Mouse (Mus musculus) kidney, postnatal 25 days (tissue): ENCODE measurements around the gene Pam.
A peak's percentile ranks its signal among the peaks of the same experiment; 100 is the strongest.

Experiments
- DNase-seq, 2 experiments: peaks; one replicate each; pipeline ENCODE4 v3.0.0; 2021; ENCODE audit warnings: mixed read lengths in 2 of 2

Pam gene

DNA sequence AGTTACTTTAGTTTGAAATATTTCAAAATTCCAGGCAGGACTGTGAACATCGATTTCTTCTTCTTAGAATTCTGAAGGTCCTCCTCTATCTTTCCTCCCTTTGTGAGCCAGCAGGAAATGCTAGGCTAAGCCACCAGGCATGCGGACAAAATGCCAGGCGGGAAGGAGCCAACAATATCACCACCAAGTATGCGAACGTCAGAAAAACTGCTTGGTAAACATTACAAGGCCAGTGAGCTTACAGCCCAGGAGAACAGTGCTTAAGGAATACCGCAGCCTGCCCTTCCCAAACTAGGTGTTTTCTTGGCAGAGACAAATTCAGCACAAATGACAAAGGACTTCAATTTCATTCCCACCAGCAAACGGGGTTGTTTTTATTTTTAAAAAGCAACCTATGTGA, 15.8 kb downstream of the Pam start:
- DNase-seq, result peak in 1 of 2 experiments; percentile 38

DNA sequence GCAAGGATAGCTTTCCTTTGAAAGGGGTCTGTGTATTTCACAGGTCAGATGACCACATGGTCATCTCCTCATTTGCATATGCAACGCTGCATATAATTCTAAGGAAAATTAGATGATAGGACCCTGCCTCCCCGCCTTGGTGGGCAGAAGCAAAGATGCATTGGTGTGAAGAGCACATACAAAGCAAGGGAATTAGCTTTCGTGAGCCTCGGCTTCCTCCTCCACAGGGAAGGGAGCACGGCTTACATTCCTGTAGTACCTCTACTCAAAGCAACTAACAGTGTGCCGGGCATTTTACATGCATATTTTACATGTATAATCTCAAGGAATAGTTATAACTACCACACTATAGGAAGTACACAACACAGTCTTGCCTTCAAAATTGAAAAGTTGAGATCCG, 16.7 kb downstream of the Pam start:
- DNase-seq, result no peak

DNA sequence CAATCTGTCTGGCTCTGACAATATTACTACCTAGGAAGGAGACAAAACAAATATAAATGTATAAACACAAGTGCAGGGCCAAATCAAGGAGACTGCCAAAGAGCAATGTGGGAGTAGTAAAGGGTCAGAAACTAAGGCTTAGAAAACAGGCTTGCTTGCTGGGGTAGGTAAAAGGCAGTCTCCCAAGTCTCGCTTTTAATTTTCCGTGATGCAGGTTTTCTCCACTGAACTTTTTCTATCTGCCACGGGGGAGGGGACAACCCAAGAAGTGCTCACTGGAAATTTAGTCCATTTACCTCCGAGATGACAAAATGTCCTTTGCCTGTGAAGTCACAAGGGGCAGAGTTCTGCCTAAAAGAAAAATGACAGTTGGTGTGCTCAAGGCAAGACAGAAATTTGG, 21.6 kb downstream of the Pam start:
- no peak for DNase-seq

DNA sequence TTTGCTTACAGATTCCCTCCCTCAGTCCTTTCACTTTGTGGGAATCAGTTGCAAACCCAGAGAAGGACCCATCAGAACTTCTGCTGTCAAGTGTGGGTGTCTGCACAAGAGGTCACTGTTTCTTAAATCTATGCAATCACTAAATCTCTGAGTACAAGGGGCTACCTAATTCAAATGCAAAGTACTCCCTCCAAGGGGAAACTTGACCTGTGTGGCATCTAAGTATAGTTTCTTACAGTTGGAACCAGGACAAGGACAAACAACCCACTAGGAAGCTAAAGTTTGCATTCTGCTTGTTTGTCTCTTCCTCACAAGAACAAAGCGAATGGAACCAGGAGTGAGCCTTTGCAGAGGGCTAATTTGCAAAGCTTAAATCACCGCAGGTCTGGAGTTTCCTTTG, 22.3 kb downstream of the Pam start:
- DNase-seq, result no peak

DNA sequence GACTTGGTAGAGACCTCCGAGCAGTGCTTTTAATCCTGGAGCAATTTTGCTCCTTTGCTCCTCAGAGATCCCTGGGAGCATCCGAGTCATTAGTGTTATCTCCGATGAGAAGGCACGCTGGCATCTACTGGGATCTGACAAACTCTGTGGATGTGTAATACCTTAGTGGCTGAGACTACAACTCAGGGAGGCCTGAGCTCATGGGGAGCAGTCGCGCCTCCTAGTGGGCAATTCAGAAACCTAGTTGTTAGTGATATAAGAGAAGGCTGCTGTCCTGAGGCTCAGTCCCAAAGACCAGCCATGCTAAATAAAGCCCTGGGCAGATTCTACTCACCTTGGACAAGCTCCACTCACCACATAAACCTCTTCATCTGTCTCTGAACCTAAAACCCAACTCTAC, 23.4 kb downstream of the Pam start:
- DNase-seq, result peak in 1 of 2 experiments; percentile 56

DNA sequence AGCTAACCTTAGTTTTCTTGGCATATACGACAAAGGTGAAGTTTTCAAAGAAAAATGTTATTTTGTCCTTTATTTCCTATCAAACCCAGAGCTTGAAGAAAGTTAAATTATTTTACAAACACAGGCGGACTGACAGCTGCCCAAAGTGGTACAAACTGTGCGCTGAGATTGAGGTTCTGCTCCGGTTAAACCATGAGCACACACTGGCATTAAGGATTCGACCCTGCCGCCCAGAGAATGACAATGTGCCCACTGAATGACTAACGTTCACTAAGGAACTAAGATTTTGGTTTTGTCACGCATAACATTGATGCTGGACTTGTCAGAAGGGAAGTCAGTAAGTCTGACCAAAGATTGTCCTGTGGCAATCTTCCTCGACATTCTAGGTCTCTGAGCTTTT, 24.0 kb downstream of the Pam start:
- no peak for DNase-seq

DNA sequence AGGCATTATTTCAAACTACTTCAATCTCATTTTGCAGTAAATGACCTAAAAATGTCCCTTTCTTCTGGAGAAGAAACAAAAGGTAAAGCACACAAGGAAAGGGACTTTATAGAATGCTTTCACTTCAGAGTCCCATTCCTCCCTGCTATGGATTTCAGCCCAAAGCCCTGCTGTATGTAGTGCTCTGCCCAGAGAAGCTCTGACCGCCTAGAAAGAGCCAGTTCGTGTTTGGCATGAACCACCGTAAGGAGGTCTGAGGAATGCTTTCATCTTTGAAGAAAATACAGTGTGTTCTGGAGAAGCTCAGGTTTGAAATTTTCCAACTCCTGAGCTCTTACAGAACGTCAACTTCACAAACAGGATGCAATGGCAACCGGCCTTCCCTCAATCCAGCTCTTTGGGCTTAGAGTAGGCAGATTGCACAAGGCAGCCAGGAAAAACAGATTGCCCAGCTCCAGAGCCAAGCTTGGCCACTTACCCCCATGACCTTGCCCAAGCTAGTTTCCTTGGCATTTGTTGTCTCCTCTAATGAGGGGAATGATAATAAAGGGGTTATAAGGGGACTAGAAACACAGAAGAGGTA, 24.6 kb downstream of the Pam start:
- DNase-seq, result no peak

DNA sequence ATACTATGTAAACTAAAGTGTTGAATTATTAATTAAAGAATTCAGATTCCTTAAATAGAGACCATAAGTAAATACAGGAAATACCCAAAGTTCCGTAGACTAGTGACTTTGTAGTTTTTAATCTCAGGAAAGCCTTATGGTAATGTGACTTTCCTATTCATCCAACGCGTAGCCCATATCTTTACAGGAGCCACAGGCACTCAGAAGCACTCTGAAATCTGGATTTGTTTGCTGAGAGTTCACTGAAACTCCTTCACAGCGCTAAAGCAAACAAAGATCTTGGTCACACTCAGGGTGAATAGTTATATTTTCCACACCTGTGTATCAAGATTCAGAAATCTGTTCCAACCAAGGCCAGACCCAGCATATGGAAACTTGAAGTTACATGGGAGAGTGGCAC, 27.3 kb downstream of the Pam start:
- no peak for DNase-seq

DNA sequence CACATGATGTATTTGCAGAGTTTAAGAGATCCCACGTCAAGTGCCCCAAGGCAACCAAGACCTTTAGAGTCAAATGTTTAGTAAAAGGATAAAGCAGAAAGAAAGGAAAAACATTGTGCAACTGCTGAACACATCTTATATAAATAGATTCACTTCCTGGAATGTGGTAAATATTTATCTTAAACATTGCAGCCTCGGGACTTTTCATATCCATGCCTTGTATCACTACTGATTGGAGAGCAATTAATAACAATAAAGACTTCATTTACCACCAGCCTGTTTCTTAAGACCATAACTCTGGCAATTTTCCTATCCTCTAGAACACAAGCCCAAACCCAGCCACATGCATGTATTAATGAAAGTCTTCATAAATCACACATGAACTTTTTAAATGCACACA, 33.4 kb downstream of the Pam start:
- no peak for DNase-seq

DNA sequence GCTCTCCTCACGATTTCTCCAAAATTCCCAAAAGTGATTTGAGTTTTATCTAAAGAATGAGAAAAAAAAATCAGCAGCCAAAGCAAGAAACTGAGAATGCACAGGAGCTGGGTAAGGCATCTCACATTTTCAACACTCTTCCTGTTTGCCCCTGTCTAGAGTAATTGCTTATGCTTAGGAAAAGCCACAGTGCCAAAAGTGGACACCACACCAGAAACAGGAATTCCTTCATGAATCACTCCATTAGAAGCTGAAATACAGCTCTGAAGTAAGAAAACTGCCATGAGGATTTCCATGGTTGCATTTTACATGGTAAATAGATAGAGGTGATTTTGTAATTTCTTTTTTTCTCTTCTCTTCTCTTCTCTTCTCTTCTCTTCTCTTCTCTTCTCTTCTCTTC, 36.0 kb downstream of the Pam start:
- DNase-seq, result no peak

DNA sequence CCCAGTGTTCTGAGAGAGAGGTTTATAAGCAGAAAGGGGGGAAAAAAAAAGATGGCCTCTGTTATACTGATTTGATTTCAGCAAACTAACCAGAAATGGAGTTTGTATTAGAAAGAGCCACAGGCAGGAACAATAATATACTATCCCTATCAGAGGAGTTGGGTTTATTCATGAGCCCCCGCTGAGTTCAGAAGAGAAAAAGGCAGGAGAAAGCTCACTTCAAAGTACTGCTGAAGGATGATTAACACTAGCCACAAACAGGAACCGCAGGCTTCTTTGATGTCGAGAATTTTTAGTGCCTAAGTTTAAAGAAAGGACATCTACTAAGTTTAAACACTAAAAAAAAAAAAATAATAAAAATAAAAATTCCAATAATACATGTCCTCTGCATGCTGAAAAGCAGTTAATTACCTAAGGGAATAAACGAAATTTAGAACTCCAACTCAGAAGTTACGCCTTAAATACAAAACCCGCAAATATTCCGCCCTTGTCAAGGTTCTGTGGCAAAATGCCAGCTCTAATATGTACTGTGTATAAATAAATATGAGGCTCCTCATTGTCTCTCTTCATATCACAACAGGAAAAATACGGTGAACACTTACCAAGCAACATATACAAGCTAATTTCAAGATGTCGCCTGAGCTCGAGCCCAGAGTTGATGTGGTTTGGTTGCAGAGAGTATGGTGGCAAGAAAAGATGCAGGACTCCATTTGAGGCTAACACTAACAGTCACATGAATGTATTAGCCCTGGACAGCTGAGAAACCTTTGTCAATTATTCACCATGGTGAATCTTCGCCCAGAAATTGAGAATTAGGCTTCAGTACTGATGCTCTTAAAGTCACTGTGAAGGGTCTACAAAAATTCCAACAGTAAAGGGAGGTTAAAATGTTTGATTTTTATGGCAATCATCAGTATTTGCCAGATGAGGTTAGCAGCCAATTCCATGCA, 38.2 kb downstream of the Pam start:
- DNase-seq, result no peak

DNA sequence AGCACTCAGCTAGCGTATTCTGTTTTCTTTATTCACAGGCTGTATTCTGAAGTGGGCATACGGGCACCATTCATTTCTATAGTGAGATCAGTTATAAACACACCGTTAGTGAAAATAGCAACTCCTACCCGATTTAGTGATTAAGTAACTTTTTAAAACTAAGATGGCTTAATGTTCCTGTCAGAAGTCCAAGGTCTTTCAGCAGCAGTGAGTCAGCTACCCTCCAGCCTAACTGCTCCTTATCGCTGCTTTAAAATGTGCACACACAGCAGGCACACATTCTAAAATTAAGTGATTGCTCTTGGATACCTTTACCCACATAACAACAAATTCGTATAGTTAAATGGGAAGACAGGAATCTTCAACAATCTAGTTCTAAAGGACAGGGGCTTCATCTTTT, 39.2 kb downstream of the Pam start:
- peak in 1 of 2 experiments; percentile 42 for DNase-seq

DNA sequence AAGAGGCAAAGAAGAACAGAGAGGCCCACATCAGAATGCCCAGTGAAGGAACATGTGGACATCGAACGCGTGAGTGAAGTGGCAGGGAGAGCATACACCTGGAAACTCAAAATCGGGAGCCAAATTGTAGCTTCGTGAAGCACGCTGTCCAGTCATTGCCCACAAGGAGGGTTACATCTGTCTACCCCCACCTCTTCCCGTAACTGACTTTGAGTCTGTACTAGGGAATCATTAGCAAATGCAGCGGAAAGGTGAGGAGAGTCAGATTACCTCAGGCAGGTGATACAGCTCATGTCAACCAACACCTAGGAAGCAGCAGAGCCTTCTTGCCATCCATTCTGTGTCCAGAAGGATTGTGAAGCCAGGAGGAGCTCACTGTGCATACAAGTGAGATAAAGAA, 39.9 kb downstream of the Pam start:
- no peak for DNase-seq

DNA sequence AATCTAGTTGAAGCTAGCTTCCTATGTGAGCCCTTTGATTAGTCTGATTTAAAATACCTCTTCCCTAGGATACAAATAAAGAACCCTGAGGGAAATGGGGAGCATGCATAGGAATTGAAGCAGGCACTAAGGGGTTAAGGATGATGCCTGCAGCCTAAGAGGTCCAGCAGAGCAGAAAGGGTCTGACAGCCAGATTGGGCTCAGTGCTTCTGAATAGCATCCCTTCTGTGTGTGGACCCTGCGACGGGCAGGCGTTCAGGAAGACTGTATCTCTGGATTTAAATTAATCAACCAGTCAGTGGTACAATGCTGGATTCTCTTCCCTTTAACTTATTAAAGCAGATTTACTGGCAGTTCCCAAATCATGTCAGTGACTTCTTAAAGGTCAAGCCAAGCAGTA, 41.5 kb downstream of the Pam start:
- no peak for DNase-seq

DNA sequence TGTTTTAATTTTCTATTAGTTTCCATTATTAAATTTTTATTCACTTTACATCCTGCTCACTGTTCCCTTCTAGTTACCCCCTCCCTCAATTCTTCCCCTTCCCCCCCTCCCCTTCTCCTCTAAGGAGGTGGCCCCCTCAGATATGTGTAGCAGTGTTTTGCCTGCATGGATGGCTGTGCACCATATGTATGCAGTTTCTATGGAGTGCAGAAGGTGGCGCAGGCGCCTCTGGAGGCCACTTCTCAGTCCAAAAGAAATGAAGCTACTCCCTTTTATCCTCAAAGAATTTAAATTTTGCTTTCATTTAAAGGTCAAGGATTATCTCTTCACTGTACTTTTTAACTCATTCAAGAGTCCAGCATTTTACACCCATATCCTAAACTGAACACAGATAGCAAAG, 42.0 kb downstream of the Pam start:
- DNase-seq, result no peak

DNA sequence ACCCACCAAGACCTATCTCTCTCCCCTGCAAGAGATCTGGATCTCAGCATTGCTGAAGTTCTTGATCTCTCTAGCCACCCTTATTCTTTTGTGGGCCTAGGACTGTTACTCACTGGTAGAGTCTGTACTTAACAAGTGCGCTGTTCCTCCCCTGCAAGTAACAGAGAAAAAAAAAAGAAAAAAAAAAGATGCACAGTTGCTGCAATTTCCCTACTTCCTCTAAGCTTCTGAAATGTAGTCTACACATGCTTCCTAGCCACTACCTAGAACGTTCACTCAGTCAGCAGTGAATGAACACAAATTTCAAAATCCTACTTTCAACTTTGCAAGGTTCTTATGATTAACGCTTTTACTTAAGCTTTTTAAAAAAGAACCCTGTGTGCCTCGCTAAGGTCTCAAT, 42.7 kb downstream of the Pam start:
- DNase-seq, result no peak

DNA sequence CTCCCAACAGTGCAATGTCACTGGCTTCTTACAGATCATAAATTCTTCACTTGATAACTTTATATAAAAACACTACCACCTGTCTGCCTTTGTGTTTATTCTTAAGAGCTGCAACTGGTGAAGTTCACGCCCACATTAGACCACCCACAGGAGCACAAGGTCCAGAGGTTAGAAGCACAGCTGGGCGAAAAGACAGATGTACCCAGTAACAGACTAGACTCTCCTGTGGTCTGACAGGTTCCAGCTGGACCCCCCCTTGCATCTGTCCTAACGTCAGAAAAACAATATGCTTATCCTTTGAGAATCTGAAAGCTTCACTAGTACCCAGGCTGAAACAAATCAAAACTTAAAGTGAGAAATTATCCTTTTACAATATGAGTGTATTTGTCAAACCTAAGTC, 44.4 kb downstream of the Pam start:
- peak in 1 of 2 experiments; percentile 42 for DNase-seq

DNA sequence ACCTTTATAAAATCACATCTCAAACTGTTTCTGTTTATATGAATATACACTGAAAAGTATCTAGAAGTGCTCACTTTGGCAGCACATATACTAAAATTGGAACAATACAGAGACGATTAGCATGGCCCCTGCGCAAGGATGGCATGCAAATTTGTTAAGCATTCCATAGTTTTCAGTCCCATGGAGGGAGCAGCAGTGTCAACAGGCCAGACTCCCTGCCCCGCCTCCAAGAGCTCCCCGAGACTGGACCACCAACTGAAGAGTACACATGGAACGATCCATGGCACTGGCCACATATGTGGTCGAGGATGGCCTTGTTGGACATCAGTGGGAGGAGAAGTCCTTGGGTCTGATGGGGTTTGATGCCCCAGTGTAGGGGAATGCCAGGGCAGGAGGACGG, 45.7 kb downstream of the Pam start:
- DNase-seq, result no peak

DNA sequence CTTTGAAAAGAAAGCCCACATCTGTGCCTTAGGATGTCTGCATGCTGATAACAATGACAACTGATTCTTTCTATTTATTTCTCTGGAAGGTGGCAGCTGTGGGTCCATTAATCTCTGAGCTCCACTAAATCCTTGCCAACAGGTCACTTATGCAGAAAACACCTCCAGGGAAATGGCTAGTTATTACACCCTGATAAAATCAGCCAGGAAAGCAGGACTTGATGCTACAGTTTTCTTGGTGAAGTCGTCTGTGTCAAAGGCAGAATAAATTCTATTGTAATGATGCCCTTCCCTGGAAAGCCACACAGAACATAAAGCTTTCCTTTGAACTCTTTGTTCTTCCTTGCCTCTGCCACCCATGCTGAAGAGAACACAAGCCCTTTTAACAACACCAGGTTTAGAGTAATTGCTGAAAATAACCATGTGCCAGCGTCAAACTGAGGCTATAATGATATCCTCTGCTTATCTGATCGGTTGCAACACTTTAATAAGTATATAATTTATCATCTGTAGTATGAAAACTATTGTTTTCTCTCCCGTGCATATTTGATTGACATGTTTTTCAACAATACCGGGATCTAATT, 47.1 kb downstream of the Pam start:
- no peak for DNase-seq

DNA sequence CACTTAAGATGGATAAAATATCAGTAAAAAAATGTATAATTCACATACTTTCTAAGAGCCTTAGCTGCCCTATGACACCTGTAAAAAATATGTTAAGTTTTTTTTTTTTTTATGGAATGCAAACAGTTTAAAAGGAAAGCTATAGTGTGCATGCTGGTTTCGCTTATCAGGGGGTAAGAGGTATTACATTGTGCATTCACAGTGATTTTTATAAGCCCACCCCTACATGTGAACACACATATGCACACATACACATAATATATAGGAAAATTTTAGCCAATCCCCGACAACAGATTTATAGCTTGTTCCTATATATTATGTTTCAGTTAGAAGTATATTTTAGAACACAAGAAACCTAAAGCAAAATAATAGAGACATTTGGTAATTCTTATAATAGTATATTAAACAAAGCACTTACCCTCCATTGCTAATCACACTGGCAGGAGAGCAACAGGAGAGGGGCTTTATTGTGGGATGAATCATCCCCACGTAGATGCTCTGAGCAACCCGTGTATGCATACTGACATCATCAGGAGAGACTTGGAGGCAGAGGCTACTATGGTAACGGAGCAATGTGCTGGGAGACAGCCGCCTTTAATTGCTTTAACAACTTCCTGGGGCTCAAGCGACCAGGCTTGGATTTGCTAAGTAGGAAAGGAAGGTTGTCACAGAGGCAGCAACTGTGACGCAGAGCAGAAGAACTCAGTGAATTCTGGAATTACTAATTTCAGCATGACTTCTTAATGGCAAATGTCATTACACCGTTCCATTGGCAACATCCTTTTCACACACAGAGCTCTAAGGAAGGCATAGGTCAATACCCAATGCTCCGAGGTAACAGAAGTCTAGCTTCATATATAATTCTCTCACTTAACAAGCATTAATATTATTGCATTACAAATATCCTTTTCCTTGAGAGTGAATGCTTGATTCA, 47.9 kb downstream of the Pam start:
- no peak for DNase-seq

DNA sequence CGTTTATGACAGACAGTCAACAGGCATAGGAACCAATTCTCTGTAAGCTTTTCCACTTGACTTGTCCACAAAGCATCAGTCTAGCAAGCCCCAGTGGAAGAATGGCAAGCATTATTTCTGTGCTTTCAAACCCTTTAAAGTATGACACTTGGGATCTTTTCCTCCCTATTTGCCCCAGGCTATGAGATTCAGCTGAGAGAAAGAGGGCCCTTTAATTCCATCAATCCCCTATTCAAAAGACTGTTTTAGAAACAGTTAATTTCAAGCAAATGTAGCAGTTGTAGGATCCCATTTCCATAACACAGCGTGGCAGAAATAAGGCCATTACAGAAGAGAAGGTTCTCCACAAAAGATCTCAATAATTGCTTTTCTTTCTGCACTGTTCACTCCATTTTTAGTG, 53.0 kb downstream of the Pam start:
- no peak for DNase-seq

DNA sequence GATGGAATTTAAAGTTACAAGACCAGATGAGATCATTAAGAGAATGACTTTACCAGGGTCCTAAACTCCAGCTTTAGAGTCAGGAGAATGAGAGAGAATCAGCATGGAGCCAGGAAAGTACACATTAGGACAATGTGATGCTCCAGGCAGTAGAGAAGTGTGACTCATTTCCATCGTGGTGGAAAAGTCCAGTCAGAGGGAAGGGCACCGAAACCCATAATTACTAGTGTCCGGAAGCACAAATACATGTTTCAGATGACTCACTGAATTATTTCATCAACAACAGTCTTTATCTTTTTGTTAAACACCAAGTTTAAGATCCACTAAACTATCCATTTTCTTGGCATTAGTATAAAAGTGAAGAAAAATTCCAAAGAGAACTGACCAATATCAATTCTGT, 57.2 kb downstream of the Pam start:
- no peak for DNase-seq

DNA sequence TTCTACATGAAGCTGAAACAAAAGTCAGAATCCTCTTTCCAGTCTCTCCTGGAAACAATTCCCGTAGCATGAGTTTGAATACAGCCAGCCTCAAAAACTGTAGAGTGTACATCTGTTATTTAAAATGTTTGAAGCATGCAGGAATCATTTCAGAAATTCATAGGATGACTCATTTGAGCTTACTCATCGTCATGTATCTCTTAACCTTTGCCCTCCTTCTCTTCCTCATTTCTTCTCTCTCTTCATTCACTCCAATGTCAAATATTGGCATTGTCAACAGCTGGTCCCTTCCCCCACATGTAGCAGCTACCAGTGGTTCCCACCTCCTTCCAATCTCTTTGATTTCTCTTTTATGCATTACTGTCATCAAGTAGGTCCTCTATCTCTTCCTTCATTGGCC, 59.7 kb downstream of the Pam start:
- no peak for DNase-seq
